Mouse (Mus musculus): ENCODE data around the gene Adprhl1.

DNA sequence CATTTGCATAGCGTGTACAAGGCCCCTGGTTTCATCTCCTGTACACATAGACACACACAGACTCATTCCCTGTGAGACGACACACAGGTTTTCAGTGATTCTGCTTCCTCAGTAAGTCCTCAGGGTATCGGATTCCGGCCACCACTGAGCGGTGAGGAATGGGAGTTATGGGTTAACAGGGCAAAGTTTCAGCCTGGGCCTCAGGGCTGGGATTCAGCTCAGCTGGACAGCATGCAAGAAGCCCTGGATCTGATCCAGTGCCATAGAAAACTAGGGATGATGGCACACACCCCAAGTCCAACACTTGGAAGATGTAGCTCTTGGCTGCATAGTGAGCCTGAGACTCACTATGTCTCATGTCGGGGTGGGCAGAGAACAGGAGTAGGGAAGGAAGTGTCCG lies 74.0 kb downstream of the Adprhl1 start:
- TF ChIP-seq GATA1 (IDR thresholded peaks at IDR 0.05; ENCODE audit: low read length) = no peak
- no peak for TF ChIP-seq TAL1 (IDR thresholded peaks at IDR 0.05; ENCODE audit: low read length)

All from erythroblast, embryonic 14.5 days (primary cell).